Mouse (Mus musculus) spleen, embryonic (tissue): ENCODE data around the gene Rab3a.

Source experiments
- CTCF ChIA-PET: fragments of 350-600 bp; sonication (Branson Sonifier 250); formaldehyde crosslinking; loops from one replicate; lab custom pipeline; 2022; lab: Charles Lee

Rab3a gene

GRCm38 (mm10) chr8:70772075-70772474 is 17.6 kb downstream of the Rab3a start:
- CTCF ChIA-PET = interaction anchor here (0.6 to 2.0 kb wide), 2 partner anchors 9 to 13 kb away, joined by 6 read pairs; no protein-coding TSS in a partner anchor

DNA sequence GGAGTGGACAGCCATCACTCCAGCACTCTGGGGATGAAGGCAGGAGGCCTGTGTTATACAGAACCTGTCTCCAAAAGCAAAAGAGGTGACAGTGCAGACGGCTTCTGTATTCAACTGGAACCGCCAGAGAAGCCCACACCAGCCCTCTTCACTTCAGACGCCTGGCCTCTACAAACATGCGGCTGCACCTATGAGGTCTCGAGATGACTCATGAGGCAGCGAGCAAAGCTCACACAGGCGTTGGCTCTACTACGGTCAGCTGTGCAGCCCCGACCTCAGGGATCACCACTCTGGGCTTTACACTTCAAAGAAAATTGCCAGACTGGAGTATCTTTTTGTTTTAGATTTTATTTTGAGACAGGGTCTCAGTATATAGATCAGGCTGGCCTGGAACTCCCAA is 18.4 kb downstream of the Rab3a start:
- CTCF ChIA-PET = interaction anchor here (2.0 kb wide), 1 partner anchor 10 kb away, joined by 6 read pairs; no protein-coding TSS in a partner anchor

DNA sequence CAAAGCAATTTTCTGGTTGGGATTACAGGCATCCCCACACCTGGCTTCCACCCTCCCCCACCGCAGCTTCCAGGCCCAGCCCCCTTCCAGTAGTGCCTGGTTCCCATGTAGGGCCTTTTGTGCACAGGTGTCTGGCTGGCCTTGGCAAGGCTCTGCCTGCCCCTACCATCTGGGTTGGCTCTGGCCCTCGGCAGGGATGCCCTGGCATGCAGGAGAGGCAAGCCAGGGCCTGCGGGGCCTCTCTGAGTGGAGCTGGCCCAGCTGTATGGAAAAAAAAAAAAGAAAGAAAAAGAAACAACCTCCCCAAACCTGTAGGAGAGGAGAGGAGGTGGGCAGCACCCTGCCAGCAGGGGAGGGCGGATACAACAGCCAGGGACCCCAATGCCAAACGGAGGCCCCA is 18.9 kb downstream of the Rab3a start:
- CTCF ChIA-PET = no interaction called here

- CTCF ChIA-PET = interaction anchor here (1.0 kb wide), 1 partner anchor 19 kb away, joined by 3 read pairs; no protein-coding TSS in a partner anchor
Observed at GRCm38 (mm10) chr8:70773833-70774232, 19.4 kb downstream of the Rab3a start.

DNA sequence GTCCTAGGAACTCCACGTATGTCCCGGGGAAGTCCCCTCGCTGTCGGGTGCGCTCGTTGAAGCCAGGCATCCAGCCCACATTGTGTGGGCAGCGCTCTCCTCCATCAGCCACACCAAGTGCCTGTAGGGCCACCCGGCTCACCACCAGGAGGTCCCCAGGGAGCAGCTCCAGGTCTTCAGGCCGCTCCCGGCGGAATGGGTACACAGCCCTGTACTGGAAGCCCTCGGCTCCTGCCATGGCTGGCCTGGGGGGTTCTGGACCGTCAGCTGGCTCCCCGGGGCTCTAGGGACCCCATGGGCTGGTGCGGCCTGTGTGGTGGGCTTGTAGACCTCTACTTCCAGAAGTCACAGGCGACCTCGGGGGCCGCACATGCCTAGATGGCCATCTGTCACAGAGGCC is 20.3 kb downstream of the Rab3a start:
- CTCF ChIA-PET = interaction anchor here (1.0 kb wide), 1 partner anchor 18 kb away, joined by 3 read pairs; no protein-coding TSS in a partner anchor

DNA sequence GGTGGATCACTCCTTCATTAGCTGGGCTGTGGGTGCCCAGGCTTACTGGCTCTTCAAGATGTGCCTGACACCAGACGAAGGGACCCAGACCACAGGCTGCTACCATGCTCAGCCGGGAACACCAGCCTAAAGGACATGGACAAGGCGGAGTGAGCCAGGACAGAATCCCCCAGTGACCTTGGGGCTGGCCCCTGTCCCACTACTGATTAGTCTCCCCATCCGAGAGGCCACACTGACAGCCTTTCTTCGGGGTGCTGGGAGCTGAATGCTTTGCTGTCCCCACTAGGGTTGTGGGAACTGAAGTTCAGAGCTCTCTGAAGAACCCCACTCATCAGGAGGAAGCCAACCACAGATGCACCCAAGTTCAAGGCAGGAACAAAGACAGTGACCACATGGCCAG is 20.7 kb downstream of the Rab3a start:
- CTCF ChIA-PET = no interaction called here

DNA sequence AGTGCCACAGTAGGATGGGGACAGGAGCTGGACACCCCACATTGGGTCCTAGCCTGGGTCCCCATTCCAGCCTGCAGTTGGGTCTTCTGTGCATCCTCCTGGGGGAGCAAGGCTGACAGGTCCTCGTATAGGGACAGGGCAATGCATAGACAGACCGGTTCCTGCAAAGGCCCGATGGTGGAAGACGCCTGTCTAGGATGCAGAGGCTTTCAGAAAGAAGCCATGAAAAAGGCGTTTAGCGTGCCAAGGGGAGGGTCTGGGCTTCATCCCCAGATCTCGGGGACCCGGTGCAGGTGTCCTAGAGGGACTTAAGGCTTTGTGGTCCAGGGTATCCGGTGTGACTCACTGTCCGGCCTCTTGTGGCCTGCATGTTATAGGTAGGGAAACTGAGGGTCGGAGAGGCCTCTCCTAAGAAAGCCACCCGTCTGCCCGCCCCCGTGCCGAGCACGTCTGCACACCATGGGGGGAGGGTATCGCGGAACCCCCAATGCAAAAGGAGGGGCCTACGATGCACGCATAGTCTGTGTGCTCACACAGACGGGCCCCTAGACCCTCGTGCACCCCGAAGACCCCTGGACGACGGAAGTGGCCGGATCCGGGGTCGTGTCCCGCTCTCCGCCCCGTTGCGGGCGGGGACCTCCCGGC is 21.5 kb downstream of the Rab3a start:
- CTCF ChIA-PET = no interaction called here

- CTCF ChIA-PET = interaction anchor here (1.4 kb wide), 2 partner anchors 14 to 18 kb away, joined by 3 to 5 read pairs; no protein-coding TSS in a partner anchor
Observed at GRCm38 (mm10) chr8:70776496-70777444, 22.3 kb downstream of the Rab3a start, which contains the start of gene Pik3r2. Gene Pik3r2 (minus strand): TSS chr8:70776713.

DNA sequence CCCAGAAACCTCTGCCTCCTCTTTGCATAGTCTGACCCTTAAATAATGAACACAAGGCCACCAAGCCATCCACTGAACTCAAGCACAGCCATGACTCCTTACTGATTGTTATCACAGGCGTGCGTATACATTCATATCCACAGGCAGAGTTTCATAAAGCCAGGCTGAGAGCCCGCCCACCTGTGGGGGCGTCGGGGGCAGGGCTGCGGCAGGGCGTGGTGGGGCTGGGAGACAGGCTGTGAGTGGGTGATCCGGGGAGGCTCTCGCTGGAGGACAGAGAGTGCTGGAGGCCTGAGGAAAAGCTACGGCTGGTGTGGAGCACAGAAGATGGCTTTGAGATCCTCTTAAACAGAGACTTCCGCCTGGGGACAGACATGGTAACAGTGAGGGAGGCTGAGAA is 25.6 kb downstream of the Rab3a start:
- CTCF ChIA-PET = no interaction called here

GRCm38 (mm10) chr8:70786291-70787050 is 32.0 kb downstream of the Rab3a start:
- CTCF ChIA-PET = interaction anchor here (1.4 kb wide), 1 partner anchor 17 kb away, joined by 3 read pairs; no protein-coding TSS in a partner anchor

DNA sequence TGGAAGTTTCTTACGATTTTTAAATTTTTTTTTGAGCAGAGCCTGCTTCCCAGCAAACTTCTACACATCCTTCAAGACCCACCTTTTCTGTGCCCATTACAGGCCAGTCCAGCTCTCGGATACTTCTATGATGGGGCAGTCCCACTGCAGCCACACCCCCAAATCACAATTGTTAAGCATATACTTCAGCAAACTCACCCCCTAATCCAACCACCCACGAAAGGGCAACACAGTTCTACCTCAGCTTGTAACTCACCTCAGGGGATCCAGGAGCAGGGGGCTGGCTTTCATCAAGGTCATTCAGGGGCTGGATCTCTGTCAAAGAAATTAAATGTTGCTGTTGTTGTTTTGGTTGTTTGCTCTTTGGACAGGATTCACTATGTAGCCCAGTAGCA is 32.6 kb downstream of the Rab3a start:
- CTCF ChIA-PET = interaction anchor here (1.4 kb wide), 1 partner anchor 17 kb away, joined by 3 read pairs; no protein-coding TSS in a partner anchor

GRCm38 (mm10) chr8:70787941-70788667 is 33.6 kb downstream of the Rab3a start:
- CTCF ChIA-PET = interaction anchor here (1.4 kb wide), 1 partner anchor 16 kb away, joined by 3 read pairs; no protein-coding TSS in a partner anchor

DNA sequence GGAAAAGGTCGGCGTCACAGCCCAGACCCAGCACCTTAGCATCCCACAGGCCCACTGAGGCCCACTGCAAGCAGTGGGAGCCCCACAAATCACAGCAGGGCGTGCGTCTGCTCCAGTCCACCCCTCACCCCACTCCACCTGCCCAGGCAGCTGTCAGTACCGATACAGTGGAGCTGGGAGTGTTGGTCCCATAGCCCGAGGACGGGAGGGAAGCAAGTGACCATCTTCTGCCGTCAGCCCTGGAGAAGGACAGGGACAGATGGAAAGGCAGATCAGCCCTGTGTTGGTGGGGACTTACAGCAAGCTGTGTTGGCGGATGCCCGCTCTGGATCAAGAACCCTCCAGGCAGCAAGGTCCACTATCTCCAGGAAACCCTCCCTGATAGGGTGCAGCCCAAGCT is 34.6 kb downstream of the Rab3a start:
- CTCF ChIA-PET = no interaction called here

- CTCF ChIA-PET = interaction anchor here (1.0 to 1.5 kb wide), 4 partner anchors 12 to 27 kb away, joined by 3 to 5 read pairs (median 3); partner anchors contain the start of gene Pik3r2
Observed at GRCm38 (mm10) chr8:70790846-70791245, 36.4 kb downstream of the Rab3a start.

DNA sequence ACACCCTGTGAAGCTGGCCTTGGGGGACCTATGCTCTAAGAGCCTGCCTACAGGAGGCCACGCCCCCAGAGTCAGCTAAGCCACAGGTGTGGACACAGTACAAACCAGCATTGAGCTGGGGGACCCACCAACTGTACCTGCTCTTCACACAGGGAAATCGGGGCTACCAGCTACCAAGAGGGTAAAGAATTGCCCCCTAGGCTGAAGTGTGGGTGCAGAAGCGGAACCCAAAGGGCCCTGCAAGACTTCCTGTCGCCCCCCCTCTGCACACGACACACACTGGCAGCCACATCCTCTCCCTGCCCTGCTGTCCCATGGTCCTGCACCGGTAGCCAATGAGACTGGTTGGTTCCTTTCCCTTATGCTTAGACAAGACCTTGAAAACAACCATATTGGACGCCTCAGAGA is 36.8 kb downstream of the Rab3a start:
- CTCF ChIA-PET = interaction anchor here (1.0 to 1.5 kb wide), 3 partner anchors 11 to 28 kb away, joined by 3 to 5 read pairs (median 3); partner anchors contain the start of gene Pik3r2

DNA sequence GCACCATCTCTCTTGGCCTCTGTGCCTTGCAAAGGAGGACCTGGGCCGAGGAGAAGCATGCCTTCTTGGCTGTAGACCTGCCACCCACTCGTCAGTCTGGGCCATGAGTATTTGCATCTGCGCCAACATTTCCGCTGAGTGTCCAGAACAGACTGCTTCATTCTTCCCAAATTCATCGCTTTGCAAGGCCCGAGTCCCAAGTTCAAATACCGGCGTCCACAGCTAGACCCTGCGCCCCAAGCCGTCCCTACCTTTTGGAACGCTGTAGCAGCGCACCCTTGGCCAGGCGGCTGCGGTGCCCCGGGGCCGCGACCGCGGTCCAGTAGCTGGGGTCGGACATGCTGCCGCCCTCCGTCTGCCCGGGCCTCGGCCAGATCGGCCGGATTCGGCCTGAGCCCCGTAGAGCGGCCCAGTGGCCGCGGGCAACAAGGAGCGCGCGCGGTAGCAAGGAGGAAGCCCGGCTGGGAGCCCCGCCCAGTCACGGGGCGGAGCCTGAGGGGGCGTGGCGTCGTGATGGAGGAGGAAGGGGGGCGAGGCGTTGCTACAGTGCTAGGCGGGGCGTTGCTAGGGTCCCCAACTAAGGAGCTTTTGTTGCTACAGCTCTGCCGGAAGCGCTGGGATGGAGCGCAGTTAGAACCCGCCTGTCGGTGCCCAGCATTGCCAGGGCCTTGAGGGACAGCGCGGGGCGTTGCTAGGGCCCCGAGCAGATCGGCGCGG is 37.7 kb downstream of the Rab3a start:
- CTCF ChIA-PET = interaction anchor here (1.0 to 1.2 kb wide), 2 partner anchors 18 to 29 kb away, joined by 3 read pairs; no protein-coding TSS in a partner anchor

- CTCF ChIA-PET = interaction anchor here (1.2 kb wide), 1 partner anchor 18 kb away, joined by 3 read pairs; no protein-coding TSS in a partner anchor
Observed at GRCm38 (mm10) chr8:70792700-70793099, 38.2 kb downstream of the Rab3a start.

GRCm38 (mm10) chr8:70794215-70794614 is 39.7 kb downstream of the Rab3a start:
- CTCF ChIA-PET = interaction anchor here (0.7 kb wide), 1 partner anchor 31 kb away, joined by 3 read pairs; no protein-coding TSS in a partner anchor

DNA sequence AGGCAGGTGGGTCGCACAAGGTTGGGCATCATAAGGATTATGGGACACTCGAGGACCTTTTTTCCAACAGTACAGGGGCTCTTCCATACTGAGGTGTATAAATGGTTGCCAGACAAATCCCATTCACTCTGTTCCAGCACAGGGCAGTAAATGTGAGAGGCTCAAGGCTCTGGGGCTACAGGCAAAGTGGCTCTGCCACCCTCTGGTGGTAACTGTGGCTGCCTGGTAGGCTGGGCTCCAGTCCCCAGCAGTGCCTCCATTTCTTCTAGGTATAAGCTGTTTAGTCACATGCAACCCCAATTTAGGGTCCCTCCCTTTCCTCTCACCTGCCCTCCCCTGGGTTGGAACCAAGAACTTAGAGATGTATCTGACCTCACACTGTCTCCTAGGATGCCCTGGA is 40.9 kb downstream of the Rab3a start:
- CTCF ChIA-PET = no interaction called here
